Mouse (Mus musculus): ENCODE results near the gene Kcnip4. TPM values are rescaled to one million over a fixed set of nuclear protein-coding genes. Genes with fewer than 3 reads are reported as not detected.

Kcnip4 gene
- polyA plus RNA-seq, 2 experiments, result 2.1 to 3.7 TPM

DNA sequence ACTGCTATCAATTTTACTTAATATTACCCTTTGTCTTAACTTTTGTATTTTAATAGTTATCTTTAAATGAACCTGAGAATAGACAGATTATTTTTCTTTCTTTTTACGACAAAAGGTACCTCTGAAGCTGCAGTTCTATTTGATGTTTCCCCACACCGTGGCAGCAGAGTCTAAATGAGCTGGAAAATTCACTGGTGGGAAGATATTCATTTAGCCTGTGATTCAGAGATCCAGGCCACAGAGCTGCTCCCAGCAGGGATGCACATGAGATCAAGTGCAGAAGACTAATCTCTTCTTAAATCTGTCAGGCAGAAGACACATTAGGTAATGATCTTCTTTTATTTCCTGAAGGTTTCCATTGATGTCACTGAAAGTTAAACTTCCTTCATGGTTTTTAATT is 429.8 kb downstream of the Kcnip4 start:
- DNase-seq (ENCODE audit: low spot score), result no peak
- ATAC-seq (ENCODE audit: low FRiP score, low read depth), result no peak
- Histone ChIP-seq H3K4me1 (ENCODE audit: control insufficient read depth, insufficient read depth, low read length) (no peaks in the 10 kb centered on the region), H3K36me3 (ENCODE audit: control insufficient read depth, insufficient read depth, low read length) (no peaks in the 10 kb centered on the region), H3K4me2 (replicated peaks; ENCODE audit: low read depth, low read length, severe bottlenecking) (no peak overlapping the region), H3K9me3 (ENCODE audit: control insufficient read depth, low read length) (no peaks in the 10 kb centered on the region), H3K27me3 (ENCODE audit: control insufficient read depth, insufficient read depth, low read length) (no peaks in the 10 kb centered on the region), H3K27ac (replicated peaks; ENCODE audit: low read depth, low read length) (no peak overlapping the region), H3K9ac (ENCODE audit: low read depth, low read length, severe bottlenecking) (no peak overlapping the region), H3K4me3 (replicated peaks; ENCODE audit: low read length) (no peak overlapping the region)
- 63% methylated on average over 2 of the region's 2 CpGs for WGBS
- TF ChIP-seq POLR2A (IDR thresholded peaks at IDR 0.05; ENCODE audit: borderline replicate concordance, extremely low read depth, insufficient read depth, insufficient read length), result no peak

DNA sequence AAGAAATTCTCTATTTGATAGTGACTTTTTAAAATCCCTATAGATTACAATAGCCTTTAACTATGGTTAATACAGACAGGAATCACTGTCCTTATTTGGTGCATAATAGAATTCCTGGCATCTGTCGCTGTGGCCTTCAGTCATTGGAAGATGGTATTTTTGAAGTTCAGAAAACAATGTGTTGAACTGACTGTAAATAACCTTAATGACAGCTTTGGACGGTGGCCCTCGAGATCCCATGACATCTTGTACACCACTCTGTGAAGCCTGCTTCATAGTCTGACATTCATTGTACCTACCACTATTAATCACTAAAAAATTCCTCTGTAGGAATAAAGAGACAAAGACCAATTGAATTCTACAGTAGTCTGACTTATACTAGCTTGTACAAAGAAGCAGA is 430.4 kb downstream of the Kcnip4 start:
- 68% methylated on average over 3 of the region's 3 CpGs for WGBS
- Histone ChIP-seq H3K27ac (replicated peaks; ENCODE audit: low read depth, low read length) (no peak overlapping the region), H3K4me3 (replicated peaks; ENCODE audit: low read length) (no peak overlapping the region), H3K4me1 (ENCODE audit: control insufficient read depth, insufficient read depth, low read length) (no peaks in the 10 kb centered on the region), H3K4me2 (replicated peaks; ENCODE audit: low read depth, low read length, severe bottlenecking) (no peak overlapping the region), H3K9me3 (ENCODE audit: control insufficient read depth, low read length) (no peaks in the 10 kb centered on the region), H3K9ac (ENCODE audit: low read depth, low read length, severe bottlenecking) (no peak overlapping the region), H3K36me3 (ENCODE audit: control insufficient read depth, insufficient read depth, low read length) (no peaks in the 10 kb centered on the region), H3K27me3 (ENCODE audit: control insufficient read depth, insufficient read depth, low read length) (no peaks in the 10 kb centered on the region)
- TF ChIP-seq POLR2A (IDR thresholded peaks at IDR 0.05; ENCODE audit: borderline replicate concordance, extremely low read depth, insufficient read depth, insufficient read length), result no peak
- no peak for ATAC-seq (ENCODE audit: low FRiP score, low read depth)
- DNase-seq (ENCODE audit: low spot score), result no peak

DNA sequence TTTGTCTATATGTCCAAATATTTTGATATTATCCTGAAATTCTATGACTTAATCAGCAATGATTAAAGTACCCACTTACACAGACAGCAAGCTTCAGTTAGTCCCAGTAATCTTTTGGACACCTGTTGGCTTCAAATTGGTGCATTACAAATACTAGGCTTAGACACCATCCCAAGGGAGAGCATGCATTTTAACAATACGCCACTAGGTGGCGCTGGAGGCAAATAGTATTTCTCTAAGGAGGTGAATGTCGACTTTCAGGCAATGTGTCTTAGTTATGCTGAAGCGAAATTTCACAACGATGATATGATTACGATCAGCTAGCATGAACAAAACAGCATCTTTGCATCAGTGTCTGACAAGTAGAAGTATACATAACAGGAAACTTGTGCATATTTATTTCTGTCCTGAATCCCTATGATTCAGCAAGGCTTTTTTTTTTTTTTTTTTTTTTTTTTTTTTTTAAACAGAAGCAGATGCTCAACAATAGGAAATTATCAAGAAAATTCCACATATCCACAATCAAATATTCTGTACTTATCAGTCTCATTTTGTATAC is 434.5 kb downstream of the Kcnip4 start:
- Histone ChIP-seq H3K9ac (ENCODE audit: low read depth, low read length, severe bottlenecking) (no peak overlapping the region), H3K36me3 (ENCODE audit: control insufficient read depth, insufficient read depth, low read length) (no peaks in the 10 kb centered on the region), H3K4me2 (replicated peaks; ENCODE audit: low read depth, low read length, severe bottlenecking) (no peak overlapping the region), H3K9me3 (ENCODE audit: control insufficient read depth, low read length) (no peaks in the 10 kb centered on the region), H3K27ac (replicated peaks; ENCODE audit: low read depth, low read length) (no peak overlapping the region), H3K4me3 (replicated peaks; ENCODE audit: low read length) (no peak overlapping the region), H3K27me3 (ENCODE audit: control insufficient read depth, insufficient read depth, low read length) (no peaks in the 10 kb centered on the region), H3K4me1 (ENCODE audit: control insufficient read depth, insufficient read depth, low read length) (no peaks in the 10 kb centered on the region)
- 10% methylated on average over 6 of the region's 6 CpGs for WGBS
- DNase-seq (ENCODE audit: low spot score) (peak; percentile 91), ATAC-seq (ENCODE audit: low FRiP score, low read depth) (peak; percentile 50; the same call in 1 of the 2 replicates)
- no peak for TF ChIP-seq POLR2A (IDR thresholded peaks at IDR 0.05; ENCODE audit: borderline replicate concordance, extremely low read depth, insufficient read depth, insufficient read length)

DNA sequence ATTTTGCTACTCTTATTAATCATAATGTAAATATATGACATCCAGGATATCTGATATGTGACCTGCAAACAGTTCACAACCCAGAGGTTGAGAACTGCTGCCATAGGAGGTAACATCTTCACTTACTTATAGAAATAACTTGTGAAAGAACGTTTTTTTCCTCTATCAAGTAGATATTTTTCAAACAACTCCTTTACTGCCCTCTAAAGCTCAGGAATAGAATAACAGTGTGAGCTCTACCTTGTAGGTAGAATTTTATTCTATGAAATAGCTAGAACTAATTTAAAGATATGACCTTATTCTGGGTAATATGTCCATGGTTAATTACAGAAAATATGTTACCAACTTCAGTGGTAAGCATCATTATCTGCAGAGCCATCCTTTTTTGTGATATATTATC is 459.1 kb downstream of the Kcnip4 start:
- Histone ChIP-seq H3K4me1 (ENCODE audit: control insufficient read depth, insufficient read depth, low read length) (no peaks in the 10 kb centered on the region), H3K27ac (replicated peaks; ENCODE audit: low read depth, low read length) (no peak overlapping the region), H3K27me3 (ENCODE audit: control insufficient read depth, insufficient read depth, low read length) (no peaks in the 10 kb centered on the region), H3K4me3 (replicated peaks; ENCODE audit: low read length) (no peak overlapping the region), H3K4me2 (replicated peaks; ENCODE audit: low read depth, low read length, severe bottlenecking) (no peak overlapping the region), H3K9me3 (ENCODE audit: control insufficient read depth, low read length) (no peaks in the 10 kb centered on the region), H3K36me3 (ENCODE audit: control insufficient read depth, insufficient read depth, low read length) (no peaks in the 10 kb centered on the region), H3K9ac (ENCODE audit: low read depth, low read length, severe bottlenecking) (no peak overlapping the region)
- ATAC-seq (ENCODE audit: low FRiP score, low read depth) (no peak), DNase-seq (ENCODE audit: low spot score) (no peak)
- WGBS, result 22% methylated on average over 1 of the region's 1 CpGs
- TF ChIP-seq POLR2A (IDR thresholded peaks at IDR 0.05; ENCODE audit: borderline replicate concordance, extremely low read depth, insufficient read depth, insufficient read length), result no peak

DNA sequence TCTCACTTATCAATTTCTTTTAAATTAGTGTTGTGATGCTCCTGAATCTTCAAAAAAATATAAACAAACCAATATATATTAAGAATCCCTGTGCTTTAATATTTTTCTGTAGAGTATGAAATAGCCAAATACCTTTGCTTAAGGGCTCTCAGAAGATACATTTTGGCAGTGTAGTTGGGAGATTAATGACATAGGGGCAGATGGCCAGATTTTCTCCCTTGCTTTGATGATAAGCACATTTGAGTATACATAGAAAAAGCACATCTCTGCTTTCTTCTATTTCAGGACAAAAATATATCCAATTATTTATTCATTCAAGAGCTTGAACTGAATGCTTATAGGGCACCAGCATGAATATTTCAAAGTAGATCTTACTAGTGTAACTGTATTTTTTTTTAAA is 465.8 kb downstream of the Kcnip4 start:
- no peak for ATAC-seq (ENCODE audit: low FRiP score, low read depth)
- no peaks in the 10 kb centered on the region for H3K36me3 ChIP-seq (ENCODE audit: control insufficient read depth, insufficient read depth, low read length)

More for the DNA sequence above, 465.8 kb downstream of the Kcnip4 start:
- Histone ChIP-seq H3K4me3 (replicated peaks; ENCODE audit: low read length) (no peak overlapping the region), H3K27me3 (ENCODE audit: control insufficient read depth, insufficient read depth, low read length) (no peaks in the 10 kb centered on the region), H3K27ac (replicated peaks; ENCODE audit: low read depth, low read length) (no peak overlapping the region), H3K9me3 (ENCODE audit: control insufficient read depth, low read length) (no peaks in the 10 kb centered on the region), H3K9ac (ENCODE audit: low read depth, low read length, severe bottlenecking) (no peak overlapping the region), H3K4me1 (ENCODE audit: control insufficient read depth, insufficient read depth, low read length) (no peaks in the 10 kb centered on the region), H3K4me2 (replicated peaks; ENCODE audit: low read depth, low read length, severe bottlenecking) (no peak overlapping the region)
- no peak for DNase-seq (ENCODE audit: low spot score)
- no peak for TF ChIP-seq POLR2A (IDR thresholded peaks at IDR 0.05; ENCODE audit: borderline replicate concordance, extremely low read depth, insufficient read depth, insufficient read length)
